Mouse (Mus musculus) thymus, postnatal 4 days (tissue): ENCODE measurements around the gene Scfd2.
A peak's percentile ranks its signal among the peaks of the same experiment; 100 is the strongest.

Source experiments
- DNase-seq: peaks from one replicate; pipeline ENCODE4 v3.0.0; 2021

Scfd2 gene

DNA sequence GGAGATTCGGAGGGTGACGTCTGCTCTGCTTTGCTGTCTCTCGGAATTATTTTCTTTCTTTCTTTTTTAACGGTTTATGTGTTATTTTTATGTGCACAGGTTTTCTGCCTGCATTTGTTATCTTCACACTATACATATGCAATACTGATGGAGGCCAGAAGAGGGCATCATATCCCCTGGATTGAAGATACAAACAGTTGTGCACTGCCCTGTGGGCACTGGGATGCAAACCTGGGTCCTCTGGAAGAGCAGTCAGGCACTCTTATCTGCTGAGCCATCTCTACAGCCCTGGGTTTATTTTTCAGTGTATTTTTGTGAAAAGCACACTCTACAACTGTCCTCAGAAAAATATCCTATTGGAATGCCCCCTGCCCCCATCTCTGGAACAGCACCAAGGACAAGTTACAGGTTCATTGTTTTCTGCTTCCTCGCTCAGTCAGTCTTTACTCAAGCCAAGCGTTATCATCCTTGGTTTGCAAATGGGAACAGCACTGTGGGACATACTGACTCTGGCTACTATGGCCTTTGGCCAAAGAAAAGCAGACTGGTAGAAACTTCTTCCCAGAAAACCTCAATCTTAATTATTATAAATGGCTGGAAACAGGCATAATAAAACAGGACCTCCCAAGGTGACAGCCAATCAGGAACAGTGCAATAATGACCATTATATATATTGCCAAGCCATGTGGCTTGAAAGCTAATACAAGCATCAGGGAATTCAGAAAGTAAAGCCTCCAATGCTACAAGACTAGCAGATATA is 75.9 kb downstream of the Scfd2 start:
- DNase-seq, result peak; percentile 13

DNA sequence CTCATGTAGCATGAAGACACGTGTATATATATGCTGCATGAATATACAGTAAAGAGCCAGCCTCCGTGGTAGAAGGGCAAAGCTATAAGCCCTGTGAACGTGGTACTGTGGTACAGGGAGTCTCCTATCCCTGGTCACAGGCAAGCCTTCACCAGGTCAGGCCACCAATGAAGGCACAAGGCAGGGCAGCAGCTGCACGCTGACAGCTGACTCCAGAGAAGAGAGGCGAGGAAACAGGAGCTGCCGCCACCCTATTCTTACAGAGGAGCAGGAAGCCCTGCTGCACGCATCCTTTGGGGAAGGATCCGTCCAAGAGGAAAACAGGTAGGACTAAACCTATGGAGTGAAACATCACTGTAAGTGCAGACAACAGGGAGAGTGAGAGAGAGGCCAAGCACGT is 76.5 kb downstream of the Scfd2 start:
- DNase-seq, result no peak

- DNase-seq, result no peak
Observed at GRCm38 (mm10) chr5:74450977-74451376, 80.6 kb downstream of the Scfd2 start.

DNA sequence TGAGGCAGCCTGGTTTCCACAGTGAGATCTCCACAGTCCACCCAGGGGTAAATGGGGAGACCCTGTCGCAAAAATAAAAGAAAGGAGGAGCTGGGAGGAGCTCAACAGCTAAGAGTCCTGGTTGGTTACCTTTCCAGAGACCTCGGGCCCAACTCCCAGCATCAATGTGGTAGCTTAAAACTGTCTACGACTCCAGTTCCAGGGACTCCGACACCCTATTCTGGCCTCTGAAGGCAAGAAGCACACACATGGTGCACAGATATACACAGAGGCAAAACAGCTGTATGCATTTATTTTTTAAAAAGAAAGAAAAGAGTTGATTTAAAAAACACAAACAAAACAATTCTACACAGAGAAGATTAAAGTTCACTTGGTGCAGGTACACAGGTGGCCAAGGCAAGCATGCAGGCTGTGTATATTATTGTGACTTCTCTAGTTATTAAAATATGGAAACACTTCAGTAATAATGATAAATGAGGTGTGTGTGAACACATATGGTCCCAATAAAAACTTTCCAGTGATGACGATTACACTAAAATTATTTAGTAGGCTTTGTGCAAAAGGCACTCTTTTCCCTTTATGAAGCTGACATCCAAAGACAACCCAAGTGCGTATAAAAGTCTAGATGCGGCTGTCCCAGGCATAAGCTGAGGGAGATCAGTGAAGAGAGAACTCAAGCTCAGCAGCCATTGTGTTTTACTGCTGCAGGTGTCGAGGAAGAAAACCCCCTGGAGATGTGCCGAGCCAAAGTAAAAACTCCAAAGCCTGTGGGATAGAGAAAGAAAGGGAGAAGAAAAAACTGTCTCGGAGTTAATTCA is 83.8 kb downstream of the Scfd2 start:
- no peak for DNase-seq

GRCm38 (mm10) chr5:74445861-74446260 is 85.7 kb downstream of the Scfd2 start:
- DNase-seq, result no peak

DNA sequence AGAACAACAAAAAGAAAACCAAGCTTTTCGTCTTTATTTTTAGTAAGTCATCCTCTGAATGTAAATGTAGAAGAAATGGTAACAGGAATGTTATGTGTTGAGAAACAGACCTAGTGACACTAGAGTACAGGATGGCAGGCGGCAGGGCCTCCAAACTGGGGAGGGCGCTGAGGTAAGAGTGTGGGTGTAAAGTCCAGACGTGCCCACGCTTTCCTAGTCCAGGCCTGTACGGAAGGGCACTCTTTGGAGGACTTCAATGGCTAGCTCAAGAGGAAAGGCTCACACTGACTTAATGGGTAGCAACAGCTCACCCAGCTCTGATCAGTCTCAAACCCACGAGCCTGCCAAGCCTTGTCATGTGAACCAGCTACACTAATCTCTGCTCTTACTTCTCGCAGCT is 93.2 kb downstream of the Scfd2 start:
- no peak for DNase-seq

GRCm38 (mm10) chr5:74433580-74434147 is 97.9 kb downstream of the Scfd2 start:
- DNase-seq, result peak; percentile 78

GRCm38 (mm10) chr5:74432879-74433539 is 98.5 kb downstream of the Scfd2 start:
- DNase-seq, result no peak

- no peak for DNase-seq
Observed at GRCm38 (mm10) chr5:74420615-74421132, 110.9 kb downstream of the Scfd2 start.

- DNase-seq, result peak; percentile 19
Observed at GRCm38 (mm10) chr5:74412557-74412956, 119.0 kb downstream of the Scfd2 start.

DNA sequence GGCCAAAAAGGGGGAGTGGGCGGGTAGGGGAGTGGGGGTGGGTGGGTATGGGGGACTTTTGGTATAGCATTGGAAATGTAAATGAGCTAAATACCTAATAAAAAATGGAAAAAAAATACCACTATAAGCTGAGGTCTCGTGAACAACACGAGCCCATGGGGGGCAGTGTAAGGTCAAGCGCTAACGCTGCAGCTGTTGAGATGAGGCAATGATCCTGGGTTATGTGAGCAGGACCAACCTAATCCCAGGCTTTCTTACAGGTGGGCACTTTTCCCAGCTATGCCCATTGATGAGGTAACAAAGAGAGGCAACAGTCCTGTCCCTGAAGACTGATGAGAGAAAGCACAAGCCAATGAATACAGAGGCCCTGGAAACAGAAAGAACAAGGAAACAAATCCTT is 126.7 kb downstream of the Scfd2 start:
- DNase-seq, result no peak

- peak; percentile 28 for DNase-seq
Observed at GRCm38 (mm10) chr5:74404083-74404482, 127.5 kb downstream of the Scfd2 start.

GRCm38 (mm10) chr5:74402626-74403025 is 128.9 kb downstream of the Scfd2 start:
- peak; percentile 52 for DNase-seq

DNA sequence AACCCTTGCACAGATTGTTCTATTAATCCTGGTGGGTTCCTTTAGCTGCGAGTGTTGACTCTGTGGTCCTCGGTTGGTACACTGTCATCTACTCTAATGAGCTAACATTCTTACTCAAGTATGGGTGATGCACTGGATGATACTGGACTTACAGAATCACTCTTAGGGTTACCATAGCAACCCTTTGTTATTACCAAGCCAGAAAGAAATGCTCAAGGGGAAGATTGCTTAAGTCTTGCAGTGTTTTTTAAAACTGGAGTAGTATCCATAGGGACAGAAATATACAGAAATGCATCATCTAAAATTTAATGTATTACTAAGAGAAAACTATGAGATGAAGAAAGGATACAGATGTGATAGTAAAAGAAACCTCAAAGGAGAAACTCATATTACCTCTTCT is 139.8 kb downstream of the Scfd2 start:
- no peak for DNase-seq

GRCm38 (mm10) chr5:74391346-74391745 is 140.2 kb downstream of the Scfd2 start:
- DNase-seq, result no peak

GRCm38 (mm10) chr5:74388849-74389248 is 142.7 kb downstream of the Scfd2 start:
- no peak for DNase-seq

DNA sequence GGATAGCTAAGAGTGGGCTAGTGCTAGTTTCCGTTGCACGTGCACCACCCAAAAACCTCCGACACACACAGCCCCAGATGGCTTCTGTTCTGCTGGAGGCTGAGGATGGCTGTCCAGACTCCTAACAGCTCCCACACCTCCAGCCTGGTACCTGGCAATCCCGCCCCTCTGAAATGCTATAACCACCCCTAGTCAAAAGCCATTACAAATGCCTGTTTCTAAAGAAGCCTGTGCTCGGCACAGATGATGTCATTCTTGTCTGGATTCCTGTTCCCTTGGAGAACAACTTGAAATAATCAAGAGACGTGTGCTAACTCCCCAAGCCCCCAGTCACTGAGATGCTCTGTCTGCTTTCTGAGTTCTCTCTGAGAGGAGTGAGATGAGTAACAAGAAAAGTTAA is 143.5 kb downstream of the Scfd2 start:
- DNase-seq, result no peak

DNA sequence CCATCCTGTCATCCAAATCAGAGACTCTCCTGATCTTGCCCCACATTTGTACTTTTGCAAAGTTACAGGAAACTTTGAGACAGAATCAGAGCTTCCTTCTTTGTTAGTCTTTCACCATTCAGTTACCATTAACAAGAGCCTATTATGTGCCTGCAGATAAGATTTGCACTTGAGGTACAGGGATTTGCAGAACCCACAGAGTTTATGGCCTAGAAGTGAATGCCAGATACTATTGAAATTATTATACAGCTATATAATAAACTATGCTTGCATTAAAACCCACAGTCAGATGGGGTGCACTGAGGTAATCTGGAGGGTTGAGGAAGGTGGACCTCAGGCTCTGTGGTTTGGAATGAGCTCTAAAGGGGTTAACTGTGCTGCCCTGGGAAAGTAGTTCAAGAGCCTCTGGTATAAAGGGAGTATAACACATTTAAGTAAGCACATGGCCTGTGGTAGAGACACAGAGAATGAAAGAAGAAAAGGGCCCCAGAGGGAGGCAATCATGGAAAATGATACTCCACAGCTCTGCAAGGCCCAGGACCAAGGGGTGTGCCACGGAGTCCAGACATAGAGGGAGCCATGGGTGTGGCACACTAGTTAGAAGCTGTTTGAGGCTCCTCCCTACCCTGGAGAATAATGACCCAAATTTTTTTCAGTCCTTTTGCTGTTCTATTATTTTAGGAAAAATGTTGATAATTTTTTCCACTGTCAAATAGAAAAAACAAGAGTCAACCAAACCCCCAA is 144.2 kb downstream of the Scfd2 start:
- DNase-seq, result no peak

- no peak for DNase-seq
Observed at GRCm38 (mm10) chr5:74380045-74380444, 151.5 kb downstream of the Scfd2 start.

GRCm38 (mm10) chr5:74366710-74367101 is 164.9 kb downstream of the Scfd2 start:
- peak; percentile 68 for DNase-seq

DNA sequence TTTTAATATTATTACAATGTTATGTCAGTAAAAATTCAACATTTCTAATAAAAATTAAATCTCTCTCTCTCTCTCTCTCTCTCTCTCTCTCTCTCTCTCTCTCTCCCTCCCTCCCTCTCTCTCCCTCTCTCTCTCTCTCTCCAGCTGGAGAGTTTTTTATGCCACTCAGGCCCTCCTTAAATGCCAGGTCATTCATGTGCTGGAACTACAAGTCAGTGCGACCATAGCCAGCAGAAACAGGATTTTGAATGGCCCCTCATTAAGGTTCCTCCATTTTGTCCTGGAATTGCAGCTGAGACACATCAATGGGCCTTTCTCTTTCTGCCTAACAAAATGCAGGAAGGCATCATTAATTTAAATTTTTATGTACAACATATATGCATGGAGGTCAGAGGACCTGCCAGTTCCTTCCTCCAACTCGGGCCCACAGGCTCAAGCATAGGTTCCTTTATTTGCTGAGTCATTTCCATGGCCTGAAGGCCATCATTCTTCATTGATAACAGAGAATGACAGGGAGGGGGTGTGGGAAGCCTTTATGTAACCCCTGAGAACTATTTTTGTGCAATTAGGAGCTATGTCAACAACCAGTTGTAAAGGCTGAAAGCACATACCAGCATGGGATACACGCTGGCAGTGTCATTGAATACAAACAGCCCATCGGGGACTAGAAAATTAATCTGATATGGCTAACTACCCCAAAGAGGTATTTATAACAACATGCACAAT is 165.4 kb downstream of the Scfd2 start:
- no peak for DNase-seq

- DNase-seq, result no peak
Observed at GRCm38 (mm10) chr5:74365408-74365807, 166.2 kb downstream of the Scfd2 start.
